Mouse (Mus musculus): Measurements from ENCODE around the gene Selenot. TPM values are rescaled to one million over a fixed set of nuclear protein-coding genes. Genes with fewer than 3 reads are reported as not detected.

The Selenot gene
- total RNA-seq, 2 experiments from 2014 or later, result 97.3 to 158 TPM

GRCm38 (mm10) chr3:58624981-58625380 lies 48.5 kb downstream of the Selenot start:
- ATAC-seq (replicated peaks; ENCODE audit: poor library complexity, severe bottlenecking), result no peak; the same call in 1 of the 2 replicates

- no peak for ATAC-seq (replicated peaks; ENCODE audit: poor library complexity, severe bottlenecking)
These were observed 55.3 kb downstream of the Selenot start for GRCm38 (mm10) chr3:58631693-58632092.

- peak; percentile 91 for ATAC-seq (replicated peaks; ENCODE audit: poor library complexity, severe bottlenecking)
These were observed 60.2 kb downstream of the Selenot start, which contains the start of gene Erich6 for GRCm38 (mm10) chr3:58636406-58637295. TSS of gene Erich6 (minus strand) at chr3:58637207.

Other genes starting within 250 kb of the Selenot start
- 9.2 and 14.0 TPM in 2 replicates for gene Tsc22d2, start 161.9 kb upstream of the Selenot start, total RNA-seq (2014; fragmentation: Nextera tagmentation)
- 7.9 and 11.0 TPM in 2 replicates for gene Tsc22d2, start 161.9 kb upstream of the Selenot start, total RNA-seq (2017)
- 99.7 and 127 TPM in 2 replicates for gene Eif2a, start 50.8 kb upstream of the Selenot start, total RNA-seq (2014; fragmentation: Nextera tagmentation)
- 99.8 and 121 TPM in 2 replicates for gene Eif2a, start 50.8 kb upstream of the Selenot start, total RNA-seq (2017)
- gene Serp1, start 50.7 kb upstream of the Selenot start, total RNA-seq (2014; fragmentation: Nextera tagmentation), result 117 and 128 TPM in 2 replicates
- gene Serp1, start 50.7 kb upstream of the Selenot start, total RNA-seq (2017), result 140 and 165 TPM in 2 replicates
- gene Erich6, start 60.6 kb downstream of the Selenot start, total RNA-seq (2014; fragmentation: Nextera tagmentation), result not detected in 2 replicates
- not detected in 2 replicates for gene Erich6, start 60.6 kb downstream of the Selenot start, total RNA-seq (2017)
- gene Siah2, start 115.8 kb downstream of the Selenot start, total RNA-seq (2014; fragmentation: Nextera tagmentation), result 8.3 and 9.4 TPM in 2 replicates
- 8.7 and 13.8 TPM in 2 replicates for gene Siah2, start 115.8 kb downstream of the Selenot start, total RNA-seq (2017)
- gene Mindy4b-ps, start 245.7 kb downstream of the Selenot start, total RNA-seq (2014; fragmentation: Nextera tagmentation), result not detected in 2 replicates
- gene Mindy4b-ps, start 245.7 kb downstream of the Selenot start, total RNA-seq (2017), result not detected in 2 replicates

Data from granulocyte monocyte progenitor cell, adult 5-6 weeks (primary cell).